Mouse (Mus musculus): Measurements from ENCODE around the gene Bmpr1a. TPM values are rescaled to one million over a fixed set of nuclear protein-coding genes. Genes with fewer than 3 reads are reported as not detected.

Gene Bmpr1a
- polyA plus RNA-seq, 1 experiment from 2014 or later: 21.4 TPM

GRCm38 (mm10) chr14:34528804-34529203 lies 25.7 kb upstream of the Bmpr1a start:
- Histone ChIP-seq H3K27ac (replicated peaks) (no peak overlapping the region), H3K4me3 (no peak overlapping the region), H3K36me3 (no peaks in the 10 kb centered on the region), H3K4me2 (no peak overlapping the region), H3K9me3 (no peaks in the 10 kb centered on the region), H3K4me1 (replicated peaks) (no peaks in the 10 kb centered on the region), H3K9ac (no peak overlapping the region), H3K27me3 (no peaks in the 10 kb centered on the region)
- ATAC-seq (ENCODE audit: low FRiP score, low read depth): no peak
- WGBS: 68% methylated on average over 8 of the region's 8 CpGs

GRCm38 (mm10) chr14:34522701-34523100 lies 19.6 kb upstream of the Bmpr1a start, which contains the start of gene 9230112D13Rik:
Gene 9230112D13Rik, minus strand, starts transcription at chr14:34522801.
- H3K9me3 ChIP-seq: no peaks in the 10 kb centered on the region
- no peak within 1 kb of the TSS for H3K27ac ChIP-seq (replicated peaks)
- H3K27me3 ChIP-seq: no peaks in the 10 kb centered on the region
- H3K36me3 ChIP-seq: no peaks in the 10 kb centered on the region
- no peak for ATAC-seq (ENCODE audit: low FRiP score, low read depth)
- no peak within 1 kb of the TSS for H3K9ac ChIP-seq
- no peak within 1 kb of the TSS for H3K4me3 ChIP-seq
- no peaks in the 10 kb centered on the region for H3K4me1 ChIP-seq (replicated peaks)
- no peak within 1 kb of the TSS for H3K4me2 ChIP-seq
- WGBS: 91% methylated on average over 8 of the region's 8 CpGs

DNA sequence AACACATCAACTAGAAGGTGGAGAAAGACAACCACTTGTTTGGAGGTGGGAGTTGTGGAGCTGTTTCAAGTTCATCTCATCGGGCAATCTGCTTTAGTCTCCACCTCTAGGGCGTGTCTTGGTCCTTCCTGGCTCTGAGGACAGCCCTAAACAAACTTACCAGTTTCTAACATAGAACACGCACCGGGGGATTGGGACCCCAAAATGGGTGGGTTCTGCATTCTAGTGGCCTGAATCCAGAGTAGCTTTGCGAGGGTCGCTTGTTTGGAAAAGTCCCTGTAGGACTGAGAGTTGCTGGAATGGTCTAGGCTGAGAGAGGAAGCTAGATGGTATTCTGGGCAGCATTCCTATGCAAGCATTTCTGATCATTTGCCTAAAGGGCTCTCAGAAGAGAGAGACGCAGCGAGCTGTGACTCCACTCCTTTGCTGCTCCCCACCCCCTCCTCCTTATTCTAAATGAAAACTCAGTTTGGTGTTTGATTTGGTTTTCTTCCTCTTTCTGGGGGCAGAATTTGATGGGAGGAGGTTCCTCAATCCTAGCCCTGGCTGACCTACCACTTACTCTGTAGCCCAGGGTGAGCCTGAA lies 14.9 kb upstream of the Bmpr1a start:
- Histone ChIP-seq H3K4me1 (replicated peaks) (no peaks in the 10 kb centered on the region), H3K27ac (replicated peaks) (no peak overlapping the region), H3K27me3 (no peaks in the 10 kb centered on the region), H3K9me3 (no peaks in the 10 kb centered on the region), H3K4me2 (no peak overlapping the region), H3K4me3 (no peak overlapping the region), H3K36me3 (no peaks in the 10 kb centered on the region), H3K9ac (no peak overlapping the region)
- 91% methylated on average over 8 of the region's 8 CpGs for WGBS
- ATAC-seq (ENCODE audit: low FRiP score, low read depth): no peak

- Histone ChIP-seq H3K27ac (replicated peaks) (no peak overlapping the region), H3K9me3 (no peaks in the 10 kb centered on the region), H3K27me3 (no peaks in the 10 kb centered on the region), H3K4me3 (no peak overlapping the region), H3K36me3 (no peaks in the 10 kb centered on the region), H3K4me2 (no peak overlapping the region), H3K4me1 (replicated peaks) (no peaks in the 10 kb centered on the region), H3K9ac (no peak overlapping the region)
- no peak for ATAC-seq (ENCODE audit: low FRiP score, low read depth)
- WGBS: 89% methylated on average over 10 of the region's 10 CpGs
Measured at GRCm38 (mm10) chr14:34516960-34517577, 13.9 kb upstream of the Bmpr1a start.

DNA sequence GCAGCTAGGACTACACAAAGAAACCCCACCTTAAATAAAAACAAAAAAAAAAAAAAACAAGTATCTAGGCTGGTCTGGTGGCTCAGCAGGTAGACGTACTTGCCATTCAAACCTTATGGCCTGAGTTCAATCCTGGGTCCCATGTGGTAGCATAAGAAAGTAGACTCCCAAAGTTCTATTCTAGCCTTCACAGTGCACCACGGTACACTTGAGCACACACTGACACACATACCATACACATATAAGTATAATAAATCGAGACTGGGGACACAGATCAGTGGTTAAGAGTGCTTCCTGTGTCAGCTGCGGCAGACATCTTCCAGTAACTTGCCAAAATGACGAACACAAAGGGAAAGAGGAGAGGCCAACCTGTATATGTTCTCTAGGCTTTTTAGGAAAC lies 12.7 kb upstream of the Bmpr1a start:
- WGBS: 90% methylated on average over 5 of the region's 5 CpGs
- no peak for ATAC-seq (ENCODE audit: low FRiP score, low read depth)

DNA sequence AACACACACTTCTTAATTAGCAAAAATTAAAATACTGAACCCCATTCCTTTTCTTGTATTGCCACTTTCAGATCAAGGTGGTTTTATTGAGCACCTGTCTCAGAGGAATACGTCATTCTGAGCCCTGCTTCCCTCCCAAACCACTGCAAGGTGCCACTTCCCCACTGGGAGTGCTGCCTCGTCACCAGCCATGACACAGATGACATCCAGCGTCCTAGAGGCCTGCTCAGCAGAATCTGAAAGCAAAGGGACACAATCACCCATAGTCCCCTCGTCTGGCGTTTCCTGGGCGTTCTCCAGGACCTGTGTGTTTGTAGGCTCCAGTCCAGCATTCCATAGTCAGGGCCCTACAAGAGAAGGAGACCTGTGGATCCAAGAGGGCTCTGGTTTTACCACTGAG lies 11.0 kb upstream of the Bmpr1a start:
- H3K36me3 ChIP-seq: no peaks in the 10 kb centered on the region
- H3K4me3 ChIP-seq: no peak overlapping the region
- H3K27ac ChIP-seq (replicated peaks): no peak overlapping the region
- WGBS: 43% methylated on average over 6 of the region's 6 CpGs
- H3K9ac ChIP-seq: no peak overlapping the region
- H3K4me2 ChIP-seq: no peak overlapping the region
- no peak for ATAC-seq (ENCODE audit: low FRiP score, low read depth)
- H3K4me1 ChIP-seq (replicated peaks): 0 out of 2 replicates have a peak, but pooled peaks cover under 1% of the 10 kb centered on the region
- H3K9me3 ChIP-seq: no peaks in the 10 kb centered on the region
- H3K27me3 ChIP-seq: no peaks in the 10 kb centered on the region

More for the DNA sequence above, 12.7 kb upstream of the Bmpr1a start:
- H3K4me3 ChIP-seq: no peak overlapping the region
- no peaks in the 10 kb centered on the region for H3K4me1 ChIP-seq (replicated peaks)
- H3K9ac ChIP-seq: no peak overlapping the region
- no peaks in the 10 kb centered on the region for H3K27me3 ChIP-seq
- H3K36me3 ChIP-seq: no peaks in the 10 kb centered on the region
- H3K9me3 ChIP-seq: no peaks in the 10 kb centered on the region
- no peak overlapping the region for H3K27ac ChIP-seq (replicated peaks)
- H3K4me2 ChIP-seq: no peak overlapping the region

- WGBS: 89% methylated on average over 4 of the region's 4 CpGs
- H3K27ac ChIP-seq (replicated peaks): no peak overlapping the region
- no peak overlapping the region for H3K4me3 ChIP-seq
Measured at GRCm38 (mm10) chr14:34512602-34513001, 9.5 kb upstream of the Bmpr1a start.

DNA sequence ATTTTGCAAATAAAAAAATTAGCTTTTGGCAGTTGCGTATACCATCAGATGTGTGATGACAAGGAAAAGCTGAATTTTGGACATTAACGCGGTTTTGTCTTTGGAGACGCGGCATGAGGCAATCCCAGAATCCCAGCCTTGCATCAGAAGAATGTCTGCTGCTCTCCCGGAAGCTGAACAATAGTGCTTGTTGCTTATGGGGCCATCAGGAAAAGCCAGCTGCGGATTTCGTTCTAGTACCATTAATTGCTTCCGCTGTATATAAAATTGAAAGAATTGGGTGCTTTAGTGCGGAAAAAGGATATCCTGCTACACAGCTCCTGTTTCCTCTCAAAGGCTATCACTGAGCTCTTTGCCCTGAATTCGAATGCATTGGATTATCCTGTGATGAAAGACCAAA lies 8.8 kb upstream of the Bmpr1a start:
- WGBS: 78% methylated on average over 11 of the region's 11 CpGs
- peaks cover 13% of the 10 kb centered on the region for H3K4me1 ChIP-seq (replicated peaks)
- ATAC-seq (ENCODE audit: low FRiP score, low read depth): no peak
- H3K36me3 ChIP-seq: no peaks in the 10 kb centered on the region
- no peak overlapping the region for H3K4me2 ChIP-seq
- no peaks in the 10 kb centered on the region for H3K27me3 ChIP-seq
- no peak overlapping the region for H3K9ac ChIP-seq
- H3K9me3 ChIP-seq: no peaks in the 10 kb centered on the region
- H3K4me3 ChIP-seq: no peak overlapping the region
- H3K27ac ChIP-seq (replicated peaks): no peak overlapping the region

More at GRCm38 (mm10) chr14:34512602-34513001, 9.5 kb upstream of the Bmpr1a start:
- Histone ChIP-seq H3K36me3 (no peaks in the 10 kb centered on the region), H3K27me3 (no peaks in the 10 kb centered on the region), H3K9me3 (no peaks in the 10 kb centered on the region), H3K9ac (no peak overlapping the region), H3K4me2 (no peak overlapping the region), H3K4me1 (replicated peaks) (peaks cover 13% of the 10 kb centered on the region)
- no peak for ATAC-seq (ENCODE audit: low FRiP score, low read depth)

GRCm38 (mm10) chr14:34508842-34509439 lies 5.8 kb upstream of the Bmpr1a start:
- peak; percentile 50; the same call in 1 of the 2 replicates for ATAC-seq (ENCODE audit: low FRiP score, low read depth)
- 46% methylated on average over 7 of the region's 7 CpGs for WGBS

GRCm38 (mm10) chr14:34508187-34508840 lies 5.2 kb upstream of the Bmpr1a start:
- H3K27ac ChIP-seq (replicated peaks): 0 out of 2 replicates have a peak overlapping the region, but pooled peaks have one; percentile 5
- no peak overlapping the region for H3K4me3 ChIP-seq

More at GRCm38 (mm10) chr14:34508842-34509439, 5.8 kb upstream of the Bmpr1a start:
- no peaks in the 10 kb centered on the region for H3K36me3 ChIP-seq
- no peak overlapping the region for H3K27ac ChIP-seq (replicated peaks)
- no peak overlapping the region for H3K9ac ChIP-seq
- no peaks in the 10 kb centered on the region for H3K27me3 ChIP-seq
- H3K9me3 ChIP-seq: no peaks in the 10 kb centered on the region
- H3K4me3 ChIP-seq: no peak overlapping the region
- H3K4me2 ChIP-seq: no peak overlapping the region
- H3K4me1 ChIP-seq (replicated peaks): peaks cover 13% of the 10 kb centered on the region

DNA sequence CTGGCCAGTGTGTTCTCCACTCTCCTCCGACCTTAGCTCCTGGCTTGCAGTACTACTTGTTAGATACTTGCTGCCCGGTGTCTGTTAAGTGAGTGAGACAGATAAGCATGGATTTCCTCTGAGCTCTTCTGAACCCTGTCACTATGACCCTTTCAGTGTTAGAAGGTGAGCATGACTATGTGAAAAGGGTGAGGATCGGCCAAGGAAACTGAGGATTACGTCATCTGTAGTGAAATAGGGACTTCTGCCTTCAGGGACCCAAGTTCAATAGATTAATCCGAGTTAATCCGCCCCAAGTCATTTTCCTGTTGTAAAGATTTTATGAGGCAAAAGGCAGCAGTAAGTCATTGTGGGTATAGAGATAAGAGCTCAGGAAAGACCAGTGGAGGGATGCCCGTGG lies 2.2 kb upstream of the Bmpr1a start:
- 84% methylated on average over 7 of the region's 7 CpGs for WGBS
- H3K9me3 ChIP-seq: no peaks in the 10 kb centered on the region
- H3K27me3 ChIP-seq: no peaks in the 10 kb centered on the region
- ATAC-seq (ENCODE audit: low FRiP score, low read depth): no peak
- no peak overlapping the region for H3K27ac ChIP-seq (replicated peaks)
- no peak overlapping the region for H3K9ac ChIP-seq
- H3K36me3 ChIP-seq: no peaks in the 10 kb centered on the region
- peaks cover 29% of the 10 kb centered on the region for H3K4me1 ChIP-seq (replicated peaks)
- H3K4me3 ChIP-seq: no peak overlapping the region
- H3K4me2 ChIP-seq: no peak overlapping the region

More at GRCm38 (mm10) chr14:34508187-34508840, 5.2 kb upstream of the Bmpr1a start:
- Histone ChIP-seq H3K27me3 (no peaks in the 10 kb centered on the region), H3K9ac (no peak overlapping the region), H3K9me3 (no peaks in the 10 kb centered on the region), H3K4me2 (no peak overlapping the region), H3K36me3 (no peaks in the 10 kb centered on the region), H3K4me1 (replicated peaks) (peaks cover 17% of the 10 kb centered on the region)
- 0 out of 2 replicates have a peak, but pooled peaks have one; percentile 55 for ATAC-seq (ENCODE audit: low FRiP score, low read depth)
- WGBS: 29% methylated on average over 4 of the region's 4 CpGs

DNA sequence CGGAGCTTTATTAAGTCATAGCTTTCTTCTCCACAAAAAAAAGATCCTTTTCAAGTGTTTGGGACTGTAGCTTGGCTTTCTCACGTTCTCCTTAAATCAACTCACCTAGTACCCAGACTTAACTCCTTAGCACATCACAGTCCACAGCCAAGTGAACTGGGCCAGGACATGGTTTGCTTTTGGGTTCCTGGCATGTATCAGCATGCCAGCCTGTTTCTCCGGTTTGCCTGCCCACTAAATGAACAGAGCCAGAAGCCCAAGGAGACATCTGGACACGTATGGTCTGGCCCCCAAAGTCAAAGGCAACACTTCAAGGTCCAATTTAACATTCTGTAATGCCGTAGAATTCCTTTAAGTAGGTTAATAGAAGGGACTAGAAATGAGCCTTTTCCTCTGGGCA lies 1.2 kb upstream of the Bmpr1a start:
- peaks cover 38% of the 10 kb centered on the region for H3K4me1 ChIP-seq (replicated peaks)
- H3K9ac ChIP-seq: no peak overlapping the region
- no peaks in the 10 kb centered on the region for H3K9me3 ChIP-seq
- 90% methylated on average over 5 of the region's 5 CpGs for WGBS
- no peak for ATAC-seq (ENCODE audit: low FRiP score, low read depth)
- no peaks in the 10 kb centered on the region for H3K27me3 ChIP-seq
- no peak overlapping the region for H3K4me3 ChIP-seq
- no peaks in the 10 kb centered on the region for H3K36me3 ChIP-seq
- H3K4me2 ChIP-seq: no peak overlapping the region
- no peak overlapping the region for H3K27ac ChIP-seq (replicated peaks)
